Mouse (Mus musculus) myocyte (in vitro differentiated cells): ENCODE data around the gene Gm43517. TPM values are rescaled to one million over a fixed set of nuclear protein-coding genes. Genes with fewer than 3 reads are reported as not detected.

ENCODE experiments used
- H3K27me3 ChIP-seq: one replicate; pipeline ENCODE4 v1.6.1; 2011; ENCODE audit not compliant: control insufficient read depth, insufficient read depth, insufficient read length
- H3K36me3 ChIP-seq: one replicate; pipeline ENCODE4 v1.6.1; 2011; ENCODE audit not compliant: control insufficient read depth, insufficient read depth
- H3K4me2 ChIP-seq: one replicate; pipeline ENCODE4 v1.6.1; 2011; ENCODE audit warnings: low read depth, control low read depth
- H3K4me3 ChIP-seq: one replicate; pipeline ENCODE4 v1.5.1; 2011; ENCODE audit warnings: mild to moderate bottlenecking, control low read depth, moderate library complexity
- H3K79me2 ChIP-seq: one replicate; pipeline ENCODE4 v1.6.1; 2011; ENCODE audit not compliant: control insufficient read depth, insufficient read depth
- H3ac ChIP-seq: one replicate; pipeline ENCODE4 v1.6.1; 2011; ENCODE audit not compliant: control insufficient read depth, insufficient read length
- CEBPB ChIP-seq: IDR thresholded peaks from 2 replicates; pipeline ENCODE4 v1.6.1; 2011; ENCODE audit warnings: mild to moderate bottlenecking, moderate library complexity; ENCODE audit not compliant: poor library complexity, insufficient read depth, severe bottlenecking
- E2F4 ChIP-seq: IDR thresholded peaks from one replicate; pipeline ENCODE4 v1.6.1; 2011; ENCODE audit warnings: mild to moderate bottlenecking, control low read depth, moderate library complexity; ENCODE audit not compliant: insufficient read depth
- MAX ChIP-seq: IDR thresholded peaks from one replicate; pipeline ENCODE4 v1.6.1; 2011; ENCODE audit warnings: low read depth, mild to moderate bottlenecking, control low read depth
- MYOD1 ChIP-seq, 3 experiments: IDR thresholded peaks; one replicate each; pipeline ENCODE4 v1.6.1; 2011; ENCODE audit warnings: control low read depth in 2 of 3, low read depth in 2 of 3, mild to moderate bottlenecking in 2 of 3, moderate library complexity in 1 of 3; ENCODE audit not compliant: insufficient read length in 2 of 3, control insufficient read depth in 1 of 3
- MYOG ChIP-seq, 3 experiments: IDR thresholded peaks; one replicate each; pipeline ENCODE4 v1.6.1; 2011; ENCODE audit warnings: control low read depth in 2 of 3, low read depth in 2 of 3, mild to moderate bottlenecking in 2 of 3; ENCODE audit not compliant: insufficient read length in 2 of 3, control insufficient read depth in 1 of 3, insufficient read depth in 1 of 3
- POLR2A ChIP-seq: IDR thresholded peaks from one replicate; pipeline ENCODE4 v1.6.1; 2011; ENCODE audit warnings: low read depth, mild to moderate bottlenecking, control low read depth, moderate library complexity; ENCODE audit not compliant: insufficient read length
- POLR2AphosphoS2 ChIP-seq: IDR thresholded peaks from one replicate; pipeline ENCODE4 v1.6.1; 2011; ENCODE audit warnings: low read depth, control low read depth; ENCODE audit not compliant: insufficient read length
- REST ChIP-seq: IDR thresholded peaks from one replicate; pipeline ENCODE4 v1.6.1; 2011; ENCODE audit warnings: mild to moderate bottlenecking, control low read depth, moderate library complexity; ENCODE audit not compliant: insufficient read depth, insufficient read length
- SRF ChIP-seq: IDR thresholded peaks from one replicate; pipeline ENCODE4 v1.6.1; 2011; ENCODE audit warnings: low read depth; ENCODE audit not compliant: control insufficient read depth, insufficient read length
- TCF12 ChIP-seq: IDR thresholded peaks from one replicate; pipeline ENCODE4 v1.6.1; 2011; ENCODE audit warnings: mild to moderate bottlenecking, control low read depth; ENCODE audit not compliant: poor library complexity, insufficient read depth, severe bottlenecking
- TCF3 ChIP-seq: IDR thresholded peaks from one replicate; pipeline ENCODE4 v1.6.1; 2011; ENCODE audit warnings: low read depth, control low read depth; ENCODE audit not compliant: insufficient read length
- USF1 ChIP-seq: IDR thresholded peaks from one replicate; pipeline ENCODE4 v1.6.1; 2011; ENCODE audit warnings: low read depth, mild to moderate bottlenecking, control low read depth, moderate library complexity
- polyA plus RNA-seq: library from polyadenylated mRNA; unstranded; fragments of >200 nt; fragmentation: generic; extraction: Trizol; gene quantifications from one replicate; pipeline ENCODE4 v1.2.1, GENCODE M21; 2012; ENCODE audit warnings: missing spikeins

Gene Gm43517
- polyA plus RNA-seq, 1 experiment: not detected

DNA sequence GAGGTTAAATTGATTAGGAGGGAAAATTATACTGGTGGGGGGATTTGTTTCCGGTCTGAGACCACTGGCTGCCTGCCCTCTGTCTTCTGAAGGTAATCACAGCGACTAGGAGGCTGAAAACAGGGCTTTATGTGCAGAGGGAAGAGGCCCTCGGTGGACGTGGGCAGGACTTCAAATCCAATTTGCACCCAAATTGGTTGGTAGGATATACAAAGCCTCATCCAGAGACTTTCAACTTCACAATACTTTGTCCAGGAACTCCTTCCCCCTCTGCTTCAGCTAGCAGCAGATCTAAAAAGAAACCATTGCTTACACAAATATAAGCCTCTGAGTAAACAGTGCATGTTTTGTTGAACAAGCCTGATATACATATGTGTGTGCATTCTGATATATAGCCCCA is 4.5 kb upstream of the Gm43517 start:
- H3K36me3 ChIP-seq: no peaks in the 10 kb centered on the region
- H3K27me3 ChIP-seq: no peaks in the 10 kb centered on the region
- no peak overlapping the region for H3ac ChIP-seq
- TF ChIP-seq MYOD1 (IDR thresholded peaks at IDR 0.05; ENCODE audit: control insufficient read depth in 1 of 3, insufficient read length in 2 of 3, low read depth in 2 of 3) (no peak), POLR2A (no peak), POLR2AphosphoS2 (no peak), USF1 (no peak), CEBPB (no peak), REST (no peak), MYOG (IDR thresholded peaks at IDR 0.05; ENCODE audit: control insufficient read depth in 1 of 3, insufficient read depth in 1 of 3, insufficient read length in 2 of 3, low read depth in 2 of 3) (no peak), TCF12 (no peak)
- no peaks in the 10 kb centered on the region for H3K79me2 ChIP-seq
- no peak overlapping the region for H3K4me2 ChIP-seq
- no peak overlapping the region for H3K4me3 ChIP-seq

DNA sequence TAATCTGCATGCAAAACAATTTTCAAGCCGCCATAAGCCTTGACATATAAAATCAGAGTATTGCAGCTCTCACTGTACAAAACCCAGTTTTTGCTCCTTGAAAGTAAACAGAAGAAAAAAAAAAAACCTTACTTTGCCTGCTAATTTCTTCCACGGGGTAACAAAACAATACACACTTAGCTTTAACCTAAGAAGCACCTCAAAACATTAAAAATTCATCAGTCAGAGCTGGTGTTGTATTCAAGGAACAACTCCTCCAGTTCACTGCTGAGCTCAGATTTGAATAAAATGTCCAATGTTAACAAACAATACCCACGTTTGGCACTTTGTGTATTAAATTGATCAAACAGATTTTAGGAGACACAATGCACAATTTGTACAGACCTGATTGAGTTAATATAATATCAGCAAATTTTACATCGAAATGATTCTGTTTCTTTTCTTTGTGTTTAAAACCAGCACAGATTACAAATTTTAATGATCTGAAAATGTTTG is 3.9 kb upstream of the Gm43517 start:
- Histone ChIP-seq H3K79me2 (no peaks in the 10 kb centered on the region), H3K36me3 (no peaks in the 10 kb centered on the region), H3K4me2 (no peak overlapping the region), H3K27me3 (no peaks in the 10 kb centered on the region), H3K4me3 (no peak overlapping the region), H3ac (no peak overlapping the region)
- TF ChIP-seq POLR2AphosphoS2: no peak
- TF ChIP-seq TCF3: no peak
- TF ChIP-seq POLR2A: no peak
- TF ChIP-seq CEBPB: no peak
- no peak for TF ChIP-seq SRF
- TF ChIP-seq TCF12: no peak
- no peak for TF ChIP-seq REST
- no peak for TF ChIP-seq MYOD1 (IDR thresholded peaks at IDR 0.05; ENCODE audit: control insufficient read depth in 1 of 3, insufficient read length in 2 of 3, low read depth in 2 of 3)
- no peak for TF ChIP-seq MAX
- TF ChIP-seq E2F4: no peak
- no peak for TF ChIP-seq USF1

DNA sequence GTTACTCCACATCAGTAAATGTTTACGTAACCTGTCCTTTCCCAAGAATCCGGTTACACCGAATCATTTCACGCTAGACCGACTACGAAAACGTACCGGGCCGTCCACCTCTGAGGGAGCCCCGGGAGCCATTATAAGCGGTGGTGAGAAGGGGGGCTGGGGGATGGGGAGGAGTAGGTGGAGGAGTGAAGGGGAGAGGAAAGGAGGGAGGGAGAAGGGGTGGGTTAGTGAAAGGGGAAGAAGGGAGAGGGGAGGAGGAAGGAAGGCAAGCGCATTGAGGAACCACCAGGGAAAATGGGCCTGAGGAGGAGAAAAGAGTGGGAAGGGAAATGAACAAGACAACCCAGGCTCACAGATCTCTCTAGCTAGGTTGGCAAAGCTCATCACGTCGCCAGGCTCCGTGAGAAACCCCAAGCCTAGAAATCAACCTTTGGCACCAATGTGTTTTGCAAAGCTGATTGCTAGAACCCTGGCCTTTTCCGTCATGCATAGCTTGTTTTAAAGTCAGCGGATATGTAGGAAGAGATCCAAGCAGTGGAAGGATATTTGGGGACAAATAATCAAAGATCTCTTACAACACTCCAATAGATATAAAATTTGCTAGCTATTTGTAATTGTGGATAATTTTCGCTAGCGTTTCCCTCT is 3.1 kb upstream of the Gm43517 start:
- Histone ChIP-seq H3K27me3 (no peaks in the 10 kb centered on the region), H3ac (no peak overlapping the region), H3K79me2 (no peaks in the 10 kb centered on the region), H3K4me2 (no peak overlapping the region), H3K36me3 (no peaks in the 10 kb centered on the region), H3K4me3 (no peak overlapping the region)
- TF ChIP-seq POLR2AphosphoS2: no peak

DNA sequence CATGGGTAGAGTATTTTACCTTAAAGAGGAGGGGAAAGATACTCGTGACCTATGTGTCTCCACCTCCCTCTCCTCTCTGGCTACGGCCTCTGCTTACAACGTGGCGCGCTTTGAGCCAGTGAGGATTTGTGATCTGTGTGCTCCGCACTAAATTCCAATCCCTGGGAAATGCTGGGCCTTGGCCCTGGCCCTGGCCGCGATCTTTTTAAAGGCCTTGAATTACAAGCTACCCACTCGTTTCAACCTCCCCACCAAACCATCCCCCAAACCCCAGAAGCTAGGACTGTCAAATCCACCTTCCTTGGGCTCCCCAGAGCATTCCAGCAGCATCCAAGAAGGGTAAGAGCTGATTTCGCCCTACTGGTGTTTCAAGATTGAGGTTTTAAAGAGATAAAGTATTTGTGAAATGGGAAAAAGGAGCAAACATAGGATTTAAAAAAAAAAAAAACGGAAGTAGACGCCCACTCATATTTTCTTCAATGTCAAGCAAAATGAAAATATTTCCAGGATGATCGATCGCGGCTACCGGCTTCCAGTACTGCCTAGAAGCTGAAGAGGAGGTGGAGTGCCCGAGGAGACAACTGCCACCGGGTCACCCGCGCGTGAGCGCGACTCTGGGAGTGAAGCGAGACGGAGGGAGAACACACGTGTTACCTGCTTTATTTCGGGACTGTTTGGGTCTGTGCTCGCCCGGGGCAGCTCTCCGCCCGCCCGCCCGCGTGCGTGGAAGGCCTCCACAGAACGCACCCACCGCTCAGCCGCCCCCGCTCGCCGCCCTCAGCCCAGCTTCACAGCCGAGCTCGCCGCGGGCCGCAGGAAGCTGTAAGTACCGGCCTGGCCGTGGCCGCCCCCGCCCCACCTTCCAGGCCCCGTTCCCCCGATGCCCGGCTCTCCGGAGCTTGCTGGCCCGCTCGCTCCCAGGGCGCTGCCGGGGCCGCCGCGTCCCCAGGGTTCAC is 2.1 kb upstream of the Gm43517 start, which contains the start of gene Foxg1:
TSS of gene Foxg1 (plus strand) at position 96 of the 956 bp plus-strand sequence.
- Histone ChIP-seq H3K27me3 (no peaks in the 10 kb centered on the region), H3K79me2 (no peaks in the 10 kb centered on the region), H3K4me3 (no peak within 1 kb of the TSS), H3K36me3 (no peaks in the 10 kb centered on the region), H3ac (no peak within 1 kb of the TSS), H3K4me2 (no peak within 1 kb of the TSS)
- TF ChIP-seq SRF (no peak), POLR2A (no peak), TCF12 (no peak), CEBPB (no peak), E2F4 (no peak), MAX (no peak), MYOD1 (IDR thresholded peaks at IDR 0.05; ENCODE audit: control insufficient read depth in 1 of 3, insufficient read length in 2 of 3, low read depth in 2 of 3) (no peak), POLR2AphosphoS2 (no peak), MYOG (IDR thresholded peaks at IDR 0.05; ENCODE audit: control insufficient read depth in 1 of 3, insufficient read depth in 1 of 3, insufficient read length in 2 of 3, low read depth in 2 of 3) (no peak), REST (no peak), TCF3 (no peak), USF1 (no peak)
